Mouse (Mus musculus): ENCODE results near the gene Bbs10. TPM values are rescaled to one million over a fixed set of nuclear protein-coding genes. Genes with fewer than 3 reads are reported as not detected.

The Bbs10 gene
- polyA plus RNA-seq, 1 experiment from 2014 or later, result 6.6 TPM

- no peak for ATAC-seq (ENCODE audit: low FRiP score)
- peaks cover 11% of the 10 kb centered on the region; the same call in 1 of the 2 replicates for H3K4me1 ChIP-seq
- no peaks in the 10 kb centered on the region for H3K27me3 ChIP-seq
- no peaks in the 10 kb centered on the region for H3K36me3 ChIP-seq (replicated peaks)
- no peaks in the 10 kb centered on the region for H3K9me3 ChIP-seq
- no peak overlapping the region for H3K27ac ChIP-seq
- H3K4me3 ChIP-seq (replicated peaks), result no peak overlapping the region
- peak overlapping the region; percentile 61 for H3K4me2 ChIP-seq
- H3K9ac ChIP-seq, result no peak overlapping the region
- WGBS, result 89% methylated on average over 6 of the region's 6 CpGs
Observed at GRCm38 (mm10) chr10:111299591-111299990, 1.1 kb downstream of the Bbs10 start.

GRCm38 (mm10) chr10:111301041-111301440, 2.6 kb downstream of the Bbs10 start:
- no peak overlapping the region for H3K4me3 ChIP-seq (replicated peaks)
- peaks cover 11% of the 10 kb centered on the region; the same call in 1 of the 2 replicates for H3K4me1 ChIP-seq
- no peak overlapping the region for H3K4me2 ChIP-seq
- no peaks in the 10 kb centered on the region for H3K27me3 ChIP-seq
- no peaks in the 10 kb centered on the region for H3K36me3 ChIP-seq (replicated peaks)
- no peak for ATAC-seq (ENCODE audit: low FRiP score)
- H3K9ac ChIP-seq, result no peak overlapping the region
- no peaks in the 10 kb centered on the region for H3K9me3 ChIP-seq
- 92% methylated on average over 5 of the region's 5 CpGs for WGBS
- H3K27ac ChIP-seq, result no peak overlapping the region

GRCm38 (mm10) chr10:111302486-111302885, 4.0 kb downstream of the Bbs10 start:
- no peak for ATAC-seq (ENCODE audit: low FRiP score)
- WGBS, result 96% methylated on average over 6 of the region's 6 CpGs
- Histone ChIP-seq H3K9me3 (no peaks in the 10 kb centered on the region), H3K9ac (no peak overlapping the region), H3K4me2 (no peak overlapping the region), H3K36me3 (replicated peaks) (no peaks in the 10 kb centered on the region), H3K27me3 (no peaks in the 10 kb centered on the region), H3K27ac (no peak overlapping the region), H3K4me3 (replicated peaks) (no peak overlapping the region), H3K4me1 (peaks cover 11% of the 10 kb centered on the region; the same call in 1 of the 2 replicates)

- H3K9ac ChIP-seq, result no peak overlapping the region
- no peak overlapping the region for H3K27ac ChIP-seq
- H3K4me1 ChIP-seq, result no peaks in the 10 kb centered on the region
- H3K36me3 ChIP-seq (replicated peaks), result no peaks in the 10 kb centered on the region
- no peak overlapping the region for H3K4me2 ChIP-seq
- ATAC-seq (ENCODE audit: low FRiP score), result no peak
- H3K27me3 ChIP-seq, result no peaks in the 10 kb centered on the region
- 91% methylated on average over 13 of the region's 13 CpGs for WGBS
- H3K9me3 ChIP-seq, result no peaks in the 10 kb centered on the region
- H3K4me3 ChIP-seq (replicated peaks), result no peak overlapping the region
Observed at GRCm38 (mm10) chr10:111308850-111309501, 10.5 kb downstream of the Bbs10 start.

GRCm38 (mm10) chr10:111313282-111313681, 14.8 kb downstream of the Bbs10 start:
- no peak overlapping the region for H3K9ac ChIP-seq
- H3K27me3 ChIP-seq, result no peaks in the 10 kb centered on the region
- H3K4me1 ChIP-seq, result no peaks in the 10 kb centered on the region
- no peak for ATAC-seq (ENCODE audit: low FRiP score)
- H3K9me3 ChIP-seq, result no peaks in the 10 kb centered on the region
- H3K36me3 ChIP-seq (replicated peaks), result no peaks in the 10 kb centered on the region
- H3K27ac ChIP-seq, result no peak overlapping the region
- no peak overlapping the region for H3K4me2 ChIP-seq
- no peak overlapping the region for H3K4me3 ChIP-seq (replicated peaks)
- 68% methylated on average over 6 of the region's 6 CpGs for WGBS

- Histone ChIP-seq H3K4me1 (no peaks in the 10 kb centered on the region), H3K27ac (no peak overlapping the region), H3K27me3 (no peaks in the 10 kb centered on the region), H3K4me3 (replicated peaks) (no peak overlapping the region), H3K36me3 (replicated peaks) (no peaks in the 10 kb centered on the region), H3K4me2 (no peak overlapping the region), H3K9me3 (no peaks in the 10 kb centered on the region), H3K9ac (no peak overlapping the region)
- 82% methylated on average over 10 of the region's 10 CpGs for WGBS
- ATAC-seq (ENCODE audit: low FRiP score), result no peak
Observed at GRCm38 (mm10) chr10:111314636-111315395, 16.3 kb downstream of the Bbs10 start.

GRCm38 (mm10) chr10:111315940-111316339, 17.5 kb downstream of the Bbs10 start:
- Histone ChIP-seq H3K9me3 (no peaks in the 10 kb centered on the region), H3K27me3 (no peaks in the 10 kb centered on the region), H3K4me3 (replicated peaks) (no peak overlapping the region), H3K27ac (no peak overlapping the region), H3K4me1 (no peaks in the 10 kb centered on the region), H3K4me2 (no peak overlapping the region), H3K36me3 (replicated peaks) (no peaks in the 10 kb centered on the region), H3K9ac (no peak overlapping the region)
- WGBS, result 92% methylated on average over 3 of the region's 3 CpGs
- ATAC-seq (ENCODE audit: low FRiP score), result no peak

- no peak overlapping the region for H3K9ac ChIP-seq
- no peaks in the 10 kb centered on the region for H3K36me3 ChIP-seq (replicated peaks)
- ATAC-seq (ENCODE audit: low FRiP score), result no peak
- H3K4me1 ChIP-seq, result no peaks in the 10 kb centered on the region
- H3K27ac ChIP-seq, result no peak overlapping the region
- no peaks in the 10 kb centered on the region for H3K27me3 ChIP-seq
- H3K9me3 ChIP-seq, result no peaks in the 10 kb centered on the region
- H3K4me2 ChIP-seq, result no peak overlapping the region
- 68% methylated on average over 3 of the region's 3 CpGs for WGBS
- H3K4me3 ChIP-seq (replicated peaks), result no peak overlapping the region
Observed at GRCm38 (mm10) chr10:111318021-111318420, 19.5 kb downstream of the Bbs10 start.

- H3K4me1 ChIP-seq, result no peaks in the 10 kb centered on the region
- H3K9ac ChIP-seq, result no peak overlapping the region
- no peaks in the 10 kb centered on the region for H3K9me3 ChIP-seq
- H3K4me3 ChIP-seq (replicated peaks), result no peak overlapping the region
- 85% methylated on average over 9 of the region's 9 CpGs for WGBS
- H3K4me2 ChIP-seq, result no peak overlapping the region
- no peaks in the 10 kb centered on the region for H3K27me3 ChIP-seq
- no peaks in the 10 kb centered on the region for H3K36me3 ChIP-seq (replicated peaks)
- no peak overlapping the region for H3K27ac ChIP-seq
- no peak for ATAC-seq (ENCODE audit: low FRiP score)
Observed at GRCm38 (mm10) chr10:111318805-111319500, 20.5 kb downstream of the Bbs10 start.

GRCm38 (mm10) chr10:111320579-111320978, 22.1 kb downstream of the Bbs10 start:
- no peaks in the 10 kb centered on the region for H3K9me3 ChIP-seq
- no peak overlapping the region for H3K4me2 ChIP-seq
- no peak overlapping the region for H3K9ac ChIP-seq
- no peaks in the 10 kb centered on the region for H3K4me1 ChIP-seq
- H3K27ac ChIP-seq, result no peak overlapping the region
- ATAC-seq (ENCODE audit: low FRiP score), result no peak
- no peaks in the 10 kb centered on the region for H3K27me3 ChIP-seq
- H3K4me3 ChIP-seq (replicated peaks), result no peak overlapping the region
- H3K36me3 ChIP-seq (replicated peaks), result no peaks in the 10 kb centered on the region

GRCm38 (mm10) chr10:111327957-111328356, 29.5 kb downstream of the Bbs10 start:
- 89% methylated on average over 4 of the region's 4 CpGs for WGBS
- Histone ChIP-seq H3K4me3 (replicated peaks) (no peak overlapping the region), H3K9ac (no peak overlapping the region), H3K4me2 (no peak overlapping the region), H3K9me3 (no peaks in the 10 kb centered on the region), H3K4me1 (no peaks in the 10 kb centered on the region), H3K36me3 (replicated peaks) (no peaks in the 10 kb centered on the region), H3K27ac (no peak overlapping the region), H3K27me3 (no peaks in the 10 kb centered on the region)
- ATAC-seq (ENCODE audit: low FRiP score), result no peak

GRCm38 (mm10) chr10:111329326-111329725, 30.8 kb downstream of the Bbs10 start:
- Histone ChIP-seq H3K9ac (no peak overlapping the region), H3K4me1 (no peaks in the 10 kb centered on the region), H3K27ac (no peak overlapping the region), H3K9me3 (no peaks in the 10 kb centered on the region), H3K4me2 (no peak overlapping the region), H3K36me3 (replicated peaks) (no peaks in the 10 kb centered on the region), H3K4me3 (replicated peaks) (no peak overlapping the region), H3K27me3 (no peaks in the 10 kb centered on the region)
- no peak for ATAC-seq (ENCODE audit: low FRiP score)
- 87% methylated on average over 5 of the region's 5 CpGs for WGBS
